11 mouse cellular contexts compared by ENCODE assay signal in the genomic region with DNA sequence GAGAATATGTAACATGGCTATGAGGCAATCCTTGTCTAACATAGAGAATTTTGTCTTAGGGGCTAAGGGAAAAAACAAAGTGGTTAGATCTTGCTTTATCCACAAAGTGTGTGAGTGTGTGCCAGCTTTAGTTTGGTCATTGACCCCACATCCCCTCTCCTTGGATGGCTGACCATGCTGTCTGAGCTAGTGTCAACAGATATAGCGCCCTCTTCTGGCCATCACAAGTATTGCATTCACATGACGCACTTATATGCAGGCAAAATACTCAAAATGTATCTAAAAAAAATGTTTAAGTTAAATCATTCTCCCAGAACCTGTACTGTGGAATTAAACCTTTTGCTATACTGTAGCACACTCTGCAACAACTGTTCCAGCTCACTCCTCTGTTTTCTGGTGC. TPM values are rescaled to one million over a fixed set of nuclear protein-coding genes. Genes with fewer than 3 reads are reported as not detected.
DNase-seq lines count a peak whose midpoint lies in the region; ATAC-seq and TF ChIP-seq lines count a peak whose summit lies in the region.
"Had no signal": no experiment of that assay in that cellular context is flagged by ENCODE, and none has a peak within 500 bp of the region (broad histone marks: within the 10 kb centered on the region; RNA-seq: fewer than 3 reads in every experiment).

No protein-coding gene starts in this region.

- no peak overlapping the region for H3K27ac ChIP-seq in forebrain, embryonic 11.5 days (ENCODE audit: low read depth, low read length)
- no peak overlapping the region for H3K27ac ChIP-seq in forebrain, embryonic 16.5 days (ENCODE audit: low read length)
- H3K27ac ChIP-seq in liver, adult 2 months (replicated peaks; ENCODE audit: insufficient read depth, low read depth, low read length) = no peak overlapping the region
- no peak overlapping the region for H3K27ac ChIP-seq in liver, embryonic 11.5 days (ENCODE audit: low read depth, low read length)
- H3K27ac ChIP-seq in cerebellum, adult 2 months (ENCODE audit: insufficient read depth, low read length) = peak overlapping the region; percentile 34; the same call in 1 of the 2 replicates
- H3K27ac ChIP-seq in small intestine, adult 2 months (ENCODE audit: insufficient read depth, low read depth, low read length) = no peak overlapping the region
- H3K27ac ChIP-seq: midbrain, embryonic 12.5 days had no signal

- H3K4me3 ChIP-seq in forebrain, embryonic 11.5 days (ENCODE audit: low read depth, low read length) = no peak overlapping the region
- H3K4me3 ChIP-seq in forebrain, embryonic 16.5 days (replicated peaks; ENCODE audit: low read length) = no peak overlapping the region
- H3K4me3 ChIP-seq in liver, adult 2 months (ENCODE audit: insufficient read depth, low read depth, low read length) = no peak overlapping the region
- H3K4me3 ChIP-seq in liver, embryonic 11.5 days (ENCODE audit: low read depth, low read length) = no peak overlapping the region
- H3K4me3 ChIP-seq in cerebellum, adult 2 months (replicated peaks; ENCODE audit: insufficient read depth, low read depth, low read length) = no peak overlapping the region
- H3K4me3 ChIP-seq in small intestine, adult 2 months (ENCODE audit: low read depth, low read length) = no peak overlapping the region
- H3K4me3 ChIP-seq: midbrain, embryonic 12.5 days had no signal

- no peaks in the 10 kb centered on the region for H3K27me3 ChIP-seq in forebrain, embryonic 11.5 days (ENCODE audit: control insufficient read depth, insufficient read depth, low read length)
- H3K27me3 ChIP-seq in forebrain, embryonic 16.5 days (replicated peaks; ENCODE audit: control insufficient read depth, insufficient read depth, low read length) = no peaks in the 10 kb centered on the region
- no peaks in the 10 kb centered on the region for H3K27me3 ChIP-seq in liver, adult 2 months (ENCODE audit: control insufficient read depth, insufficient read depth, low read length)
- no peaks in the 10 kb centered on the region for H3K27me3 ChIP-seq in liver, embryonic 11.5 days (replicated peaks; ENCODE audit: control insufficient read depth, insufficient read depth, low read length)
- no peaks in the 10 kb centered on the region for H3K27me3 ChIP-seq in cerebellum, adult 2 months (ENCODE audit: control insufficient read depth, insufficient read depth, low read length)
- no peaks in the 10 kb centered on the region for H3K27me3 ChIP-seq in small intestine, adult 2 months (ENCODE audit: control insufficient read depth, insufficient read depth, low read length)
- H3K27me3 ChIP-seq: midbrain, embryonic 12.5 days had no signal

- peak; percentile 45; the same call in 1 of the 2 replicates for TF ChIP-seq CTCF in liver, adult 2 months (IDR thresholded peaks at IDR 0.05; ENCODE audit: low read depth, low read length)
- TF ChIP-seq CTCF in cerebellum, adult 2 months (IDR thresholded peaks at IDR 0.05; ENCODE audit: borderline replicate concordance, insufficient read depth, low read depth, low read length) = peak; percentile 70
- peak; percentile 61; the same call in 1 of the 2 replicates for TF ChIP-seq CTCF in small intestine, adult 2 months (IDR thresholded peaks at IDR 0.05; ENCODE audit: extremely low read depth, insufficient read length, insufficient replicate concordance, low read depth, low read length)

- ATAC-seq in forebrain, embryonic 11.5 days (replicated peaks; ENCODE audit: low FRiP score) = no peak
- no peak for ATAC-seq in forebrain, embryonic 16.5 days
- ATAC-seq in liver, embryonic 11.5 days (replicated peaks; ENCODE audit: low FRiP score) = no peak

- no peak for TF ChIP-seq POLR2A in liver, adult 2 months (IDR thresholded peaks at IDR 0.05; ENCODE audit: extremely low read depth, insufficient read depth, low read length)
- TF ChIP-seq POLR2A in cerebellum, adult 2 months (IDR thresholded peaks at IDR 0.05; ENCODE audit: borderline replicate concordance, insufficient read depth, low read length) = no peak
- no peak for TF ChIP-seq POLR2A in small intestine, adult 2 months (IDR thresholded peaks at IDR 0.05; ENCODE audit: low read depth, low read length)

- 30% methylated on average over 2 of the region's 2 CpGs for WGBS in forebrain, embryonic 11.5 days
- 33% methylated on average over 2 of the region's 2 CpGs for WGBS in forebrain, embryonic 16.5 days
- WGBS in liver, adult 2 months = 47% methylated on average over 2 of the region's 2 CpGs
- WGBS in liver, embryonic 11.5 days = 32% methylated on average over 2 of the region's 2 CpGs
- WGBS in cerebellum, adult 2 months = 42% methylated on average over 2 of the region's 2 CpGs
- 43% methylated on average over 2 of the region's 2 CpGs for WGBS in small intestine, adult 2 months

- no peaks in the 10 kb centered on the region for H3K79me2 ChIP-seq in liver, adult 2 months (ENCODE audit: control insufficient read depth, insufficient read depth, low read length)

- DNase-seq in forebrain, embryonic 11.5 days (ENCODE audit: low spot score) = peak; percentile 62
- peak; percentile 15 for DNase-seq in liver, adult 2 months (ENCODE audit: extremely low read depth, low read depth, low spot score)
- DNase-seq in liver, embryonic 11.5 days (ENCODE audit: low spot score) = no peak
- DNase-seq in cerebellum, adult 2 months = peak in 1 of 2 experiments; percentile 43
- peak; percentile 54 for DNase-seq in induced T-regulatory cell, adult 2 months (ENCODE audit: low read depth)
- DNase-seq in layer of hippocampus, adult 9-11 months = no peak

- H3K9me3 ChIP-seq in forebrain, embryonic 11.5 days (ENCODE audit: control insufficient read depth, low read length) = no peaks in the 10 kb centered on the region
- no peaks in the 10 kb centered on the region for H3K9me3 ChIP-seq in forebrain, embryonic 16.5 days (ENCODE audit: control insufficient read depth, low read length)
- no peaks in the 10 kb centered on the region for H3K9me3 ChIP-seq in liver, embryonic 11.5 days (ENCODE audit: control insufficient read depth, low read length)
- H3K9me3 ChIP-seq: midbrain, embryonic 12.5 days had no signal

- H3K36me3 ChIP-seq in forebrain, embryonic 11.5 days (ENCODE audit: control insufficient read depth, insufficient read depth, low read length) = no peaks in the 10 kb centered on the region; the same call in 1 of the 2 replicates
- H3K36me3 ChIP-seq in forebrain, embryonic 16.5 days (ENCODE audit: control insufficient read depth, insufficient read depth) = no peaks in the 10 kb centered on the region
- H3K36me3 ChIP-seq in liver, adult 2 months (ENCODE audit: control insufficient read depth, insufficient read depth, low read length) = no peaks in the 10 kb centered on the region
- H3K36me3 ChIP-seq in liver, embryonic 11.5 days (ENCODE audit: control insufficient read depth, insufficient read depth, low read length) = no peaks in the 10 kb centered on the region
- no peaks in the 10 kb centered on the region for H3K36me3 ChIP-seq in small intestine, adult 2 months (ENCODE audit: control insufficient read depth, insufficient read depth, low read length)

- no peak overlapping the region for H3K9ac ChIP-seq in forebrain, embryonic 11.5 days (ENCODE audit: low read length)
- H3K9ac ChIP-seq in forebrain, embryonic 16.5 days (replicated peaks; ENCODE audit: low read depth, low read length) = no peak overlapping the region
- H3K9ac ChIP-seq in liver, adult 2 months (ENCODE audit: low read depth, low read length) = no peak overlapping the region
- no peak overlapping the region for H3K9ac ChIP-seq in liver, embryonic 11.5 days (ENCODE audit: low read depth, low read length)
- H3K9ac ChIP-seq: midbrain, embryonic 12.5 days had no signal

- H3K4me2 ChIP-seq in forebrain, embryonic 11.5 days (ENCODE audit: low read depth, low read length, severe bottlenecking) = no peak overlapping the region
- no peak overlapping the region for H3K4me2 ChIP-seq in forebrain, embryonic 16.5 days (ENCODE audit: low read length)
- H3K4me2 ChIP-seq in liver, embryonic 11.5 days = no peak overlapping the region
- H3K4me2 ChIP-seq: midbrain, embryonic 12.5 days had no signal

- peaks cover 2% of the 10 kb centered on the region; the same call in 1 of the 2 replicates for H3K4me1 ChIP-seq in forebrain, embryonic 11.5 days (replicated peaks; ENCODE audit: control insufficient read depth, insufficient read depth, low read length)
- H3K4me1 ChIP-seq in forebrain, embryonic 16.5 days (replicated peaks; ENCODE audit: control insufficient read depth, insufficient read depth, low read length) = peaks cover 44% of the 10 kb centered on the region
- no peaks in the 10 kb centered on the region for H3K4me1 ChIP-seq in liver, adult 2 months (ENCODE audit: control insufficient read depth, insufficient read depth, low read length)
- no peaks in the 10 kb centered on the region for H3K4me1 ChIP-seq in liver, embryonic 11.5 days (replicated peaks; ENCODE audit: control insufficient read depth, insufficient read depth, low read length)
- H3K4me1 ChIP-seq in cerebellum, adult 2 months (ENCODE audit: control insufficient read depth, insufficient read depth, low read length) = peaks cover 61% of the 10 kb centered on the region
- no peaks in the 10 kb centered on the region for H3K4me1 ChIP-seq in small intestine, adult 2 months (ENCODE audit: control insufficient read depth, insufficient read depth, insufficient read length, low read length)

RNA-seq across cellular contexts. Expression of gene Gm13090, which starts 5.8 kb away (rescaled TPM):
- 0.39 TPM in 1 of 2 replicates, not detected in the other for polyA plus RNA-seq in forebrain, embryonic 11.5 days (2014; fragmentation: Nextera tagmentation; extraction: Ambion mirVana)
- polyA plus RNA-seq in forebrain, embryonic 16.5 days (2015; fragmentation: Nextera tagmentation; extraction: Ambion mirVana) = 0.39 TPM in 1 of 2 replicates, not detected in the other
- not detected in 2 replicates for total RNA-seq in liver, adult 2 months (2014; rRNA removed)
- polyA plus RNA-seq in liver, adult 2 months (2012; rRNA removed) = not detected in 2 replicates
- polyA plus RNA-seq in liver, embryonic 11.5 days (2014; fragmentation: Nextera tagmentation; extraction: Ambion mirVana) = not detected in 2 replicates
- not detected in 2 replicates for polyA plus RNA-seq in cerebellum, adult 2 months (2012; rRNA removed)
- not detected in 2 replicates for polyA plus RNA-seq in small intestine, adult 2 months (2012; rRNA removed)
- total RNA-seq: ES-E14; heart, postnatal 14 days had no signal
- polyA plus RNA-seq: midbrain, embryonic 12.5 days had no signal

RNA-seq across cellular contexts. Expression of gene Vamp3, which starts 37.4 kb away (rescaled TPM):
- polyA plus RNA-seq in forebrain, embryonic 11.5 days (2014; fragmentation: Nextera tagmentation; extraction: Ambion mirVana) = 96.1 and 109 TPM in 2 replicates
- 62.7 and 72.2 TPM in 2 replicates for polyA plus RNA-seq in forebrain, embryonic 16.5 days (2015; fragmentation: Nextera tagmentation; extraction: Ambion mirVana)
- 16.4 and 18.4 TPM in 2 replicates for total RNA-seq in liver, adult 2 months (2014; rRNA removed)
- 5.8 and 5.9 TPM in 2 replicates for polyA plus RNA-seq in liver, adult 2 months (2012; rRNA removed)
- 71.0 and 74.6 TPM in 2 replicates for polyA plus RNA-seq in liver, embryonic 11.5 days (2014; fragmentation: Nextera tagmentation; extraction: Ambion mirVana)
- polyA plus RNA-seq in cerebellum, adult 2 months (2012; rRNA removed) = 61.3 and 67.9 TPM in 2 replicates
- 16.6 and 34.5 TPM in 2 replicates for polyA plus RNA-seq in small intestine, adult 2 months (2012; rRNA removed)

RNA-seq across cellular contexts. Expression of gene Per3, which starts 50.7 kb away (rescaled TPM):
- polyA plus RNA-seq in forebrain, embryonic 11.5 days (2014; fragmentation: Nextera tagmentation; extraction: Ambion mirVana) = 5.5 and 6.7 TPM in 2 replicates
- 3.2 and 4.1 TPM in 2 replicates for polyA plus RNA-seq in forebrain, embryonic 16.5 days (2015; fragmentation: Nextera tagmentation; extraction: Ambion mirVana)
- total RNA-seq in liver, adult 2 months (2014; rRNA removed) = 23.2 and 28.9 TPM in 2 replicates
- polyA plus RNA-seq in liver, adult 2 months (2012; rRNA removed) = 1.6 and 4.0 TPM in 2 replicates
- 7.7 and 8.0 TPM in 2 replicates for polyA plus RNA-seq in liver, embryonic 11.5 days (2014; fragmentation: Nextera tagmentation; extraction: Ambion mirVana)
- polyA plus RNA-seq in cerebellum, adult 2 months (2012; rRNA removed) = 40.0 TPM in 2 replicates
- 1.9 and 2.4 TPM in 2 replicates for polyA plus RNA-seq in small intestine, adult 2 months (2012; rRNA removed)

Comparison
In these comparisons a context has a peak if more than half of its experiments do, and no peak if none do; other contexts are left out.
1. DNase-seq: peak in forebrain, embryonic 11.5 days (single experiment), liver, adult 2 months (single experiment) and induced T-regulatory cell, adult 2 months (single experiment); none in liver, embryonic 11.5 days (single experiment) and layer of hippocampus, adult 9-11 months (single experiment).
2. Peak in every context shown above with its lines, with median percentiles within 50 percentile points of each other: CTCF ChIP-seq.